Mouse (Mus musculus) E14TG2a.4 (cell line): ENCODE results near the gene Tpcn2.

Experiments used
- H3K27me3 ChIP-seq: 2 replicates; pipeline ENCODE4 v1.6.1; 2014; ENCODE audit warnings: low read length, control low read depth; ENCODE audit not compliant: insufficient read depth
- H3K36me3 ChIP-seq: 2 replicates; pipeline ENCODE4 v1.6.1; 2014; ENCODE audit warnings: low read length, control low read depth; ENCODE audit not compliant: insufficient read depth
- H3K4me1 ChIP-seq: replicated peaks from 2 replicates; pipeline ENCODE4 v1.6.1; 2014; ENCODE audit warnings: low read depth, low read length, control low read depth
- H3K4me3 ChIP-seq: replicated peaks from 2 replicates; pipeline ENCODE4 v1.5.1; 2014; ENCODE audit warnings: mild to moderate bottlenecking, low read length
- H3K9me3 ChIP-seq: 2 replicates; pipeline ENCODE4 v1.6.1; 2014; ENCODE audit warnings: low read length, control low read depth
- CTCF ChIP-seq: conservative IDR thresholded peaks from 2 replicates; pipeline ENCODE4 v1.5.1; 2014; ENCODE audit warnings: low read length
- NANOG ChIP-seq: IDR thresholded peaks from 2 replicates; pipeline ENCODE4 v1.6.1; 2014; ENCODE audit warnings: borderline replicate concordance, low read length, mixed read lengths
- POU5F1 ChIP-seq: IDR thresholded peaks from 2 replicates; pipeline ENCODE4 v1.6.1; 2014; ENCODE audit warnings: low read length, borderline replicate concordance

Gene Tpcn2

DNA sequence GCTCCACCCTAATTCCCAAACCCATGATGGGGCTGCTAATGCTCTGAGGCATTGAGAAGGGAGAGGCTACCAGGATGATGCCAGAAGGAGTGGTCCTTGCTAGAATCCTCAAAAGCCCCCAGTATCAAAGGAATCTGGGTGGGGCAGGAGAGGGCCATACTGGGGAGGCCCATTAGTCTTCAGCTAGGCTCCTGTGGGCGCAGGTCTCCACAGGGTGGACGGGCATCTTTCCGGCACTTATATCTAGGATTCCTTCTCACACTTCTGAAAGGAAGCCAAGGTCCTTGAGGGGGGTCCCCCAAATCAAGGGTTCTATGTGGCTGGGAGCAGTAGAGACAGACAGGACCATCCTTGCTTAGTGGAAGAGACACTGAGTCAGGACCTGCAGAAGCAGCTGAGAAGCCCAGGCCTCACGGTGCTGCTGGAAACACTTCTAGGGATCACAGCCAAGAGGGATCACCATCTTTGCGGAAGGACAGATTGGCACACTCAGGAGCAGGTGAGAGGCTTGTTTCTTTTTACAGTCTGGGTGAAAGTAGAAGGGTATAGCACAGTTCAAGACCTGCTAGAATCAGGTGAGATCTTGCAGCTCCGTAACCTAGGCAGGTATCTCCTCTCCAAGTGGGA, 31.1 kb upstream of the Tpcn2 start, which contains the start of gene Mrgprd:
Gene Mrgprd, plus strand, starts transcription at position 51 of the 627 bp plus-strand sequence.
- peaks cover 13% of the 10 kb centered on the region; the same call in 1 of the 2 replicates for H3K27me3 ChIP-seq
- no peaks in the 10 kb centered on the region for H3K9me3 ChIP-seq
- no peaks in the 10 kb centered on the region for H3K36me3 ChIP-seq
- TF ChIP-seq CTCF: no peak
- no peak for TF ChIP-seq POU5F1
- no peak for TF ChIP-seq NANOG
- no peak within 1 kb of the TSS for H3K4me3 ChIP-seq
- no peaks in the 10 kb centered on the region for H3K4me1 ChIP-seq

DNA sequence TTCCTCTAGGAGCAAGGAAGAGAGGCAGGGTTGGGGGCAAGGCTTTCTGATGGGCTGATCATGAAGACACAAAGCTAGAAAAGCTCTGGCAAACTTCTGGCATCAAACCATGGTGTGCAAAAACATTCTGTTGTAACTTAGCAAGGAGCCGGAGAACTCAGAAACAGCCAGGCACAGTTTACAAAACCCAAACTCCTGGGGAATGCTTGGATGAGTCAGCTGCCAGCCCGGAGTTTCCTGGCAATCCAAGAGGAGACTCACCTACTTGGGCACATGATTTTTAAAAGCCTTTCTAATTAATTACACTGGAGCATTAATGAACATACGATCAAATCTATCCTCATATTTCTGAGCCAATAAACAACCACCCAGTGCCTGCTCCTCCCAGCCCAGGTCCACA, 28.3 kb upstream of the Tpcn2 start:
- no peak for TF ChIP-seq NANOG
- no peak for TF ChIP-seq CTCF
- TF ChIP-seq POU5F1: no peak
- Histone ChIP-seq H3K36me3 (no peaks in the 10 kb centered on the region), H3K27me3 (peaks cover 32% of the 10 kb centered on the region), H3K9me3 (no peaks in the 10 kb centered on the region), H3K4me3 (no peak overlapping the region), H3K4me1 (peaks cover 17% of the 10 kb centered on the region)

DNA sequence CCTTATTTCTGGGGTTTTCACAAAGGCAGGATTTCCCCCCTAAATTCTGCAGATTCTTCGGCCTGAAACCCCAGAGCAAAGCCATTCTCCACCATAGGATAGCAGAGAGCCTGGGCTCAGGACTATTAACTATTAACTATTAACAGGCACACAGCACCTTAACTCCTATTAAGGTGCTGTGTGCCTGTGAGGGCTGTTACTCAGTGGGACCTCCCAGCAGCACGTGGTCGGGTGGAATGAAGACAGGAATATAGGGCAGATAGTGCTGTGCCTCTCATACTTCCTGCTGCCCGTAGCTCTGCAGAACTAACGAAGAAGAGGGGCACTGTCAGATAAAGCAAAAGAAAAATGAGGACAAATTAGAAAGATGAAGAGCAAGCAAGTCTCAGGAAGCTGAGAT, 26.7 kb upstream of the Tpcn2 start:
- H3K36me3 ChIP-seq: no peaks in the 10 kb centered on the region
- TF ChIP-seq POU5F1 (no peak), NANOG (no peak), CTCF (no peak)

GRCm38 (mm10) chr7:145309877-145310276, 26.1 kb upstream of the Tpcn2 start:
- Histone ChIP-seq H3K4me1 (peaks cover 17% of the 10 kb centered on the region), H3K4me3 (no peak overlapping the region), H3K36me3 (no peaks in the 10 kb centered on the region), H3K9me3 (no peaks in the 10 kb centered on the region), H3K27me3 (peaks cover 27% of the 10 kb centered on the region)
- no peak for TF ChIP-seq NANOG
- no peak for TF ChIP-seq POU5F1
- no peak for TF ChIP-seq CTCF

More for the DNA sequence above, 26.7 kb upstream of the Tpcn2 start:
- H3K27me3 ChIP-seq: peaks cover 30% of the 10 kb centered on the region
- H3K4me3 ChIP-seq: no peak overlapping the region
- H3K4me1 ChIP-seq: peaks cover 17% of the 10 kb centered on the region
- H3K9me3 ChIP-seq: no peaks in the 10 kb centered on the region

- Histone ChIP-seq H3K4me1 (peaks cover 17% of the 10 kb centered on the region), H3K36me3 (no peaks in the 10 kb centered on the region), H3K4me3 (peak overlapping the region; percentile 30), H3K9me3 (no peaks in the 10 kb centered on the region), H3K27me3 (peaks cover 25% of the 10 kb centered on the region)
- TF ChIP-seq NANOG (no peak), CTCF (no peak), POU5F1 (no peak)
These were observed 25.1 kb upstream of the Tpcn2 start for GRCm38 (mm10) chr7:145308866-145309265.

DNA sequence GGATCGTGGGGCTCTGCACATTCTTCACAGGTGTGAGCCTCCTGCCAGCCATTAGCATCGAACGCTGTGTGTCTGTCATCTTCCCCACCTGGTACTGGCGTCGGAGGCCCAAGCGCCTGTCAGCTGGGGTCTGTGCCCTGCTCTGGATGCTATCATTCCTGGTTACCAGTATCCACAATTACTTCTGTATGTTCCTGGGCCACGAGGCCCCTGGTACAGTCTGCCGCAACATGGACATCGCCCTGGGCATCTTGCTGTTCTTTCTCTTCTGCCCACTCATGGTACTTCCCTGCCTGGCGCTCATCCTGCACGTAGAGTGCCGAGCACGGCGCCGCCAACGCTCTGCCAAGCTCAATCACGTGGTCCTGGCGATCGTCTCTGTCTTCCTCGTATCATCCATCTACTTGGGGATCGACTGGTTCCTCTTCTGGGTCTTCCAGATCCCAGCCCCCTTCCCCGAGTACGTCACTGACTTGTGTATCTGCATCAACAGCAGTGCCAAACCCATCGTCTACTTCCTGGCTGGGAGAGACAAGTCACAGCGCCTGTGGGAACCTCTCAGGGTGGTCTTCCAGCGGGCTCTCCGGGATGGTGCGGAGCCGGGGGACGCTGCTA, 24.4 kb upstream of the Tpcn2 start:
- no peaks in the 10 kb centered on the region for H3K9me3 ChIP-seq
- TF ChIP-seq POU5F1 (no peak), NANOG (no peak), CTCF (no peak)
- H3K4me1 ChIP-seq: peaks cover 22% of the 10 kb centered on the region
- H3K36me3 ChIP-seq: no peaks in the 10 kb centered on the region
- peaks cover 25% of the 10 kb centered on the region for H3K27me3 ChIP-seq
- H3K4me3 ChIP-seq: peak overlapping the region; percentile 30

DNA sequence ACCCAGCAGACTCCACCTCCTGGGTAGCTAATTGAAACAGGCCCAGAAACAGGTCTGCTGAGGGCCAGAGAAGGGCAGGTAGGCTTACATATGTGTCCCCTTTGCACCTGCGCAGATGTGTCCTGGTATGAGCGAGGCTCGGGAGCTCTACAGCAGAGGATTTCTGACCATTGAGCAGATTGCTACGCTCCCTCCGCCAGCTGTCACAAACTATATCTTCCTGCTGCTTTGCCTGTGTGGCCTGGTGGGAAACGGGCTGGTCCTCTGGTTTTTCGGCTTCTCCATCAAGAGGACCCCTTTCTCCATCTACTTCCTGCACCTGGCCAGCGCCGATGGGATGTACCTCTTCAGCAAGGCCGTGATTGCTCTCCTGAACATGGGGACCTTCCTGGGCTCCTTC, 23.8 kb upstream of the Tpcn2 start:
- Histone ChIP-seq H3K9me3 (no peaks in the 10 kb centered on the region), H3K36me3 (no peaks in the 10 kb centered on the region), H3K4me1 (peaks cover 28% of the 10 kb centered on the region), H3K4me3 (0 out of 2 replicates have a peak overlapping the region, but pooled peaks have one; percentile 30), H3K27me3 (peaks cover 25% of the 10 kb centered on the region)
- TF ChIP-seq CTCF (no peak), NANOG (no peak), POU5F1 (no peak)

DNA sequence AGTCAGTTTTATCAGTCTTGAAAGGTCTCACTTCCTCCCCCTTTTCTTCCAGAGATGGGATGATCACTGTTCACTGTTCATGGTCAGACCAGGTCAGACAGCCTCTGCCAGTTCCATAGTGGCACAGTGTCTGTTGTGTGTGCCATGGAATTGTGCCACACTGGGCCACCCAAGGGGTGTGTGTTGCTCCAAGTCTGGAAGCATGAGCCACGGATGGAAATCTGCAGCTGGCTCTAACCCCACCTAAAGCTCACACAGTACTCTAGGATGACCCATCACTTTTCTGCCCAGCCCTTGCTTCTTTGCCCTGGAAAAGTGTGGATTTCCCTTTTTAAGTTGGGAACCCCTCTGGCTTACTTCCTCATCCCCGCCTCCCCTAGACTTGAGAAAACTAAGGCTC, 20.3 kb upstream of the Tpcn2 start:
- TF ChIP-seq POU5F1 (no peak), CTCF (no peak), NANOG (no peak)
- Histone ChIP-seq H3K9me3 (no peaks in the 10 kb centered on the region), H3K36me3 (no peaks in the 10 kb centered on the region), H3K27me3 (peaks cover 19% of the 10 kb centered on the region), H3K4me3 (no peak overlapping the region), H3K4me1 (peaks cover 50% of the 10 kb centered on the region)
